Mouse (Mus musculus): ENCODE results near the gene Sgcd. TPM values are rescaled to one million over a fixed set of nuclear protein-coding genes. Genes with fewer than 3 reads are reported as not detected.

Sgcd gene
- total RNA-seq, 2 experiments from 2014 or later: 66.7 to 76.3 TPM

DNA sequence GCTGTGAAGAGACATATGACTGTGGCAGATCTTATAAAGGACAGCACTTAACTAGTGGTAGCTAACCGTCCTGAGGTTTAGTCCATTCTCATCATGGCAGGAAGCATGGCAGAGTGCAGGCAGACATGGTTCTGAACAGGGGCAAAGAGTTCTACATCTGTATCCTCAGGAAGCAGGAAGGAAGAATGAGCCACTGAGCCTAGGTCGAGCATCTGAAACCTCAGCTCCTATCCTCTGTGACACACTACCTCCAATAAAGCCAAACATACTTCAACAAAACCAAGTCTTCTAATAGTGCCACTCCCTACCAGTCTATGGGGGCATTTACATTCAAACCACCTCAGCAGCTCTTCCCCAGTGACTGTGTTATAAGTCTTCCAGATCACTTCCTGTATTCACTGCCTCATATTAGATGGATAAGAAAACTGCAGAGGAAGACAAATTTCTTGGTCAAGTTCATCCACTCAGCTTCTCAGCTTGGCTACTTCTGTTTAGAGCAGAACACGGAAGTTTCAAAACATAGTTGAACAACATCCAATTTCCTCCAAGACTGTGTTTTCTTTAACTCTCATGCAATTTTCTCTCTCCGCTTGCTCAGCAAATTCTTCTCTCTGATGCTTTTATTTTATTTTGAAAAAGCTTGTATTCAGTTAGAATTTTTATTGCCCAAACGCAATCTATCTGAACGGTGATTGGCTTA, 817.7 kb downstream of the Sgcd start:
- no peak for DNase-seq (ENCODE audit: low spot score)
- intact Hi-C loops (cut with DNase I): no loop called here

GRCm38 (mm10) chr11:47167376-47167775, 821.4 kb downstream of the Sgcd start:
- no peak for DNase-seq (ENCODE audit: low spot score)
- intact Hi-C loops (cut with DNase I): no loop called here

GRCm38 (mm10) chr11:47158089-47158488, 830.7 kb downstream of the Sgcd start:
- intact Hi-C loops (cut with DNase I): no loop called here
- no peak for DNase-seq (ENCODE audit: low spot score)

DNA sequence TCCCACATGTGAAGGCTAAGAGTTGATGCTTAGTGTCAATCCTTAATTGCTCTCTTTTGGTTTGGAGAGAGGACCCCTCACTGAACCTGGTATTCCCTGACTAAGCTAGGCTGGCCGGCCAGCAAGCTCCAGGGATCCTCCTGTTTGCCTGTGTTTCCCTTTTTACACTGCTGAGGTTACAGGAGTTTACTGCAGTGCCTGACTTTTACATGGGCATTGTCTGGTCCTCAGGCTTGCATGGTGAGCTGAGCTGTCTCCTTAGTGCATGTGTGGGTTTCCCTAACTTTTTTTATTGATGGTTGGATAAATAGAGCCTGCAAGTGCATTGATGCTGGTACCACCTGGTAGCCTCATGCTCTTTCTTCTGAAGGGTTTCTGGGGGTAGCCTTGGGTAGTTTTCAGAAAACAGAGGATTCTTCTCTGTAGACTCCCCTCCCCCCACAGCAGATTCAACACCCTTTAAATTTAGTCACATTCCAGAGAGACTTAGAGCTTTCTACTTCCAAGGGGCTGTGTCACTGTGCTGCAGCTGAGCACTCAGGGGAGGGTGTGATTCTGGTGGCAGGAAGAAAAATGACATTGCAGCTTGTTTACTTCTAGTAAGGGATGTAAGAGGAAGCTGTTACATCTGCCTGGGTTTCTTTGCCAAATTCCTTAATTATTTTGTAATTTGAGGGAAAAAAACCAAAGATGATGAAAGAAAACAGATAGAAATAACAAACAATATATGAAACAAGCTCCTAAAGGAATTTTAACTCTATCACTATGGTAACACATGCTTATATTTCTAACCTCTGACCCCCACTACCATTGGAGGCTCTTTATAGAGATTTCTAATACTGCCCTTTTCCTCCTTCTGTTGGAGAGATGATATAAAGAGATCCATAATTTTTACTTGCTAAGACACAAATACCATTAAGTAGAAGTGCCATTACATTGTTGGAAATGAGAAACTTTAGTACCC, 831.8 kb downstream of the Sgcd start:
- intact Hi-C loops (cut with DNase I): no loop called here
- DNase-seq (ENCODE audit: low spot score): no peak

- intact Hi-C loops (cut with DNase I): no loop called here
- DNase-seq (ENCODE audit: low spot score): no peak
Measured at GRCm38 (mm10) chr11:47154837-47155430, 833.8 kb downstream of the Sgcd start.

DNA sequence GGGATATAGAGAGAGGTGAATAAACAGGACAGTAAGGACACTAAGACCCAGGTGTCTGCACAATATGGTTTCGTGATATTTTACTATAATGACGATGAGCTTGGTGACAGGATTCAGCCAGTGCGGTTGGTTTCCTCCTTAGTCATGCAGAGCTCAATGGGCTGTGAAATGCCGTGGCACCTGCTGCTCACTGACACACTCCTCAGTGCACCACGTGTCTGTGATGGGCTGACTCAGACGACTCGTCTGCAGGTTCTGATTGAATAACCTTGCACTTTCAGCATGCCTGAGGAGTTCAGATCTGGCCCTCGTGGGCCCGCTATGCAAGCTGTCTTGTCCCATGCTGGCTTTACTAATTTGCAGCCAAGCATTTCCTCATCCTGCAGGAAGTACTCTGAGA, 839.2 kb downstream of the Sgcd start:
- intact Hi-C loops (cut with DNase I): no loop called here
- DNase-seq (ENCODE audit: low spot score): no peak

DNA sequence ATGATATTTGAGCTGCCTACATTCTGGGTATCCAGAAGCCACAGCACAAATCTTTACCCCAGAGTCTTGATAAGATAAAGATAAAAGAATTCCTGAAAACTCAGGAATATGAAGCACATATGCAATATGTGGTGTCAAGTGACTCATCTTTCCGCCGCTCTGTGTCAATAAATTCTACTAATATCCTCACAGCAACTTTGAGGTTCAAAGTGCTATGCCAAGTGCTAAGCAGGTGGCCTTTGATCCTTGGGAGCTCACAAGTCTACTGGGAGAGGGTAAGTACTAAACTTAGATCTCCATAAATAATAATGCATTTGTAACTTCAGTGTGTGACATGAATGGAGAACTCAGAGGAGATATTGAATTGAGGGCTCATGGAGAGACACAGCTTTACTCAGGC, 848.9 kb downstream of the Sgcd start:
- intact Hi-C loops (cut with DNase I): no loop called here

DNA sequence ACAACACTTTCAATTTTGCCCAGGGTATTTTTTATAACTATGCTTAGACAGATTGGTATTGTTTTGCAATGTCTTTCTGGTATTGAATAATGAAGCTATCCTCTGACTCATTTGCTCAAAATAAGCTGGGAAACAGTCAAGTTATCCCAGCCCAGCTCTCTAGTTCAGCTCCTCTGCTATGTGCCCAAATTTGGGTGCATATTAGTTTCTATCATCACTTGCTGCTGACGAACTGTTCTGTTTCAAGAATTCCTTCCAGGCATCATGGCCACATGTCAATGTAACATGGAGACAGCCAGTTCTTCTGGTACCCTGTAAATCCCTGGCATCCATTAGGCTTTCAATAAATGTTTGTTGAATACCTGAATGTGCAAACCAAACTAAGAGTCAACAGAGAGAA, 849.5 kb downstream of the Sgcd start:
- DNase-seq (ENCODE audit: low spot score): no peak
- intact Hi-C loops (cut with DNase I): no loop called here

More for the DNA sequence above, 848.9 kb downstream of the Sgcd start:
- DNase-seq (ENCODE audit: low spot score): no peak

GRCm38 (mm10) chr11:47132410-47132809, 856.4 kb downstream of the Sgcd start:
- DNase-seq (ENCODE audit: low spot score): no peak
- intact Hi-C loops (cut with DNase I): no loop called here

GRCm38 (mm10) chr11:47130432-47130831, 858.3 kb downstream of the Sgcd start:
- intact Hi-C loops (cut with DNase I): no loop called here

DNA sequence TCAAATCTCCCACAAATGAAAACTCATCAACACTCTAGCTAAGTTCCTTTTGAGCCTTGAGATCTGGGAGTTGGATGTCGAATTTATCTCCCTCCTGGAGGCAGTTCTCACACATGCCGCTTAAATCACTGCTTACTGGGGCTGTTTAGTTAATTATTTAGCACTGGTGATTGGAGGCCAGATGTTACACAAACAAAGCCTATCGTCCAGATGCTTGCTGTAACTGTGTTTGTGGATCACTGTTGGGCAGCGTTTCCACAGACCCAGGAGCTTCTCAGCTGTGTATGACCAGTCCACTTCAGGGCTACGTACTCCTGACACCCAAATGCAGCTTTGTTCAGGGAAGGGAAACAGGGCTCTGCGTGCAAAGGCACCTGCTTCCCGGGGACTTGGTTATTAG, 858.8 kb downstream of the Sgcd start:
- peak; percentile 4 for DNase-seq (ENCODE audit: low spot score)
- intact Hi-C loops (cut with DNase I): no loop called here

More at GRCm38 (mm10) chr11:47130432-47130831, 858.3 kb downstream of the Sgcd start:
- no peak for DNase-seq (ENCODE audit: low spot score)

DNA sequence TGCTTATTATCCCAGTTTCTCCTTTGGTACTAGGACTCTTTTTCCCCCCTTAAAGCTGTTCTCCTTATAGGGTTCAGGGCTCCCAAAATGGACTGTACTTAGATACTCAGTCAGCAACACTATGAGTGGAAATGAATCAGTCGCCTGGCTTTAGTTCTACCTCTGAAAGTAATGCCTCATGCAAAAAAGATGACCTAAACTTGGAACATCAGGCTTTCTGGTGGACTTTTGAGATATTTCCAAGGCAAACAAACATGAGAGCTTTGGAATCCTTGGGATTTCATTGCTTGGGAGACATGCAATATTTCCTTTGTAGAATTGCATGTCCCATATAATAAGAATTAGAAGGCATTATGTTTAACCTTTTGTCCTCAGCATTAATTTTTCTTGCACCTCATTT, 859.6 kb downstream of the Sgcd start:
- DNase-seq (ENCODE audit: low spot score): no peak
- intact Hi-C loops (cut with DNase I): no loop called here

DNA sequence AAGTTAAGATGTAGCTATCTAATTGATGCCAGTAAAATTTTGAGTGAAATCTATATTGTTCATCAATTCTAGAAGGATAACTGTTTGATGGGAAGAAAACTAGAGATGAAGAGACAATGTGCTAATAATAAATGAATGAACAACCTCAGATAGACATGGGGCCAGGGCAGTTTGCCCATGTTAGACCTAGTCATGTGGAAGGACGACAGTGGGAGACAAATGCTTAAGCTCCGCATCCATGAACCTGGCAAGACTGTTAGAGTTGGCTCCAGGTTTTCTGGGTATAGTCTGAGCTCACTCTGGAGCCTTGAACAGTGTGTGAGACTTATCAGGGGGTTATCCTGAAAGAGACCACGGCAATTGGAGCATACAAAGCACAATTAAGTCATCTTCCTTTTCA, 860.4 kb downstream of the Sgcd start:
- intact Hi-C loops (cut with DNase I): no loop called here
- no peak for DNase-seq (ENCODE audit: low spot score)

GRCm38 (mm10) chr11:47120874-47121273, 867.9 kb downstream of the Sgcd start:
- intact Hi-C loops (cut with DNase I): no loop called here
- no peak for DNase-seq (ENCODE audit: low spot score)

DNA sequence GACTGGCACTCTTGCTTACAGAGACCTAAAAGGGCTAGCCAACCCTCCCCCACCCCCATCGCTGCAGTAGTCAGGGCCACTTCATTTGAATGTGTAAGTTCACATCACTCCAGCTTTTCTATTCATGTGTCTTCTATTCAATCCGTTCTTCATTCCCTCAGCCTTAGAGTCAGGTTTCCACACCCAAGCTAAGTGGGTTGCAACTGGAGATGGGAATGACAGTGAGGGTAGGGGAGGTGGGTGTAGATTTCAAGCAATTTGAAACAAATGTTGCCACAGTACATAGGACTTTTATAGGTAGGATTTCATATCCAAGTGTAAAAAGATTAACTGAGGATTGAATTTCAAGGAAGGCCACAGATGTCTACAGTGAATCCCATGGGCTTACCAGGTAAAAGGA, 870.9 kb downstream of the Sgcd start:
- intact Hi-C loops (cut with DNase I): no loop called here
- no peak for DNase-seq (ENCODE audit: low spot score)

DNA sequence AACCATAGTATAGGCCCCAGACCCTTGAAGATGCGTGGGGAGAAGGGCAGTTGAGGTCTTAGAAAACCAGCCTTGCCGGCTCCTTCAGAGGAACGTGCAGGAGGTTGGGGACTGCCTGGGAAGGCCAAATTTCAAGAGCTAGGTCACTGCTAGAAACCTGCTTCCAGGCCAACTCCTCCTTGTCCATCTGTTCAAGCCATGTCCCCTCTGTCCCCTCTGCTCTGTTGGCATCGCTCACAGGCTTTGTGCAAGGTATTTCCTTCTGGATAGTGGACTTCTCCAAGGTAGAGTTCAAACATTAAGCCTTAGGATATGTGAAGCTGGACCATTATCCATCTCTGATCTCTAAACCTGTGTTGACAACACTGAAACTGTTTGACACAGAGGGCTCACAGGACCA, 874.4 kb downstream of the Sgcd start:
- DNase-seq (ENCODE audit: low spot score): no peak

DNA sequence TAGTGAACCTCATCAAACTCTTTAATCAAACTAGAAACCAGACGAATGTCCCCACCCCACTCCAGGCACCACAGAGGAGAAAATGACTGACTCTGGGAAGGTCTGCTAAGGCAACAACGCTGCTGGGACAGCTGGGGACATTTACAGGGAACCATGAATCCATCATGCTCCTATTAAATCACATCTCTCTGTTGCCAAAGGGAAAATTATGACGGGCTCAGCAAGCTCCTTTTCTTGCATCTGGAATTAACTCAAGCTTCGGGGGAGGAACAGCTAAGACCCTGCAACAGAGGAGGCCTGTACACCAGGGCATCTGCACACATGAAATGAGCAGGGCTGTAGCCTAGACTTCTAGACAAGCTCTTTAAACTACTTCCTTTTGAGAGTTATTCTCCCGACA, 875.7 kb downstream of the Sgcd start:
- intact Hi-C loops (cut with DNase I): no loop called here
- DNase-seq (ENCODE audit: low spot score): no peak

More for the DNA sequence above, 874.4 kb downstream of the Sgcd start:
- intact Hi-C loops (cut with DNase I): no loop called here

- DNase-seq (ENCODE audit: low spot score): no peak
- intact Hi-C loops (cut with DNase I): no loop called here
Measured at GRCm38 (mm10) chr11:47110314-47110713, 878.5 kb downstream of the Sgcd start.

DNA sequence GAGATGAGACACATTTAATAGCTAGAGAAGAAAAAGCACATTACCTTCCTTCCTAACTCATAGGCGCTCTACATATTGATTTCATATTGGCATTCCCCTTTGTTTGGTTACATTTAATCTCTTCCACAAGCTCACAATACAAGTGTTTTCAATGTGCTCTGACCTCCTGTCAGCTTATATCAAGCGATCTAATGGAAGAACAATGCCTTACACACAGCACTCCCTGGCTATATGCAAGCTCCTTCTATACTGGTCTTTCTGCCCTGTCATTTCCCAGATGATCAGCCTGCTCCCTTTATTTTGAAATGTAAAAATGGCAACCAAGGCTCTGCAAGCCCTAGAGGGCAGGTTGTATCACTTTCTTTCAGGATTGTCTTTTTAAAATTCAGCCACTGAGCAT, 881.1 kb downstream of the Sgcd start:
- intact Hi-C loops (cut with DNase I): no loop called here
- DNase-seq (ENCODE audit: low spot score): no peak

- no peak for DNase-seq (ENCODE audit: low spot score)
- intact Hi-C loops (cut with DNase I): no loop called here
Measured at GRCm38 (mm10) chr11:47093296-47093912, 895.4 kb downstream of the Sgcd start.

Data from heart, postnatal 25 days (tissue).